Mouse (Mus musculus) spleen, postnatal 10 days (tissue): Measurements from ENCODE around the gene Prkcg.
"Not testable (repeated sequence)": the region's sequence is repeated elsewhere in the genome, so short reads cannot be mapped to it uniquely, and the experiment has no call there.

Experiments used
- DNase-seq, 2 experiments: peaks; one replicate each; pipeline ENCODE4 v3.0.0; 2021 to 2022; ENCODE audit warnings: low spot score in 2 of 2

Prkcg gene

GRCm38 (mm10) chr7:3290257-3291033 is 1.5 kb downstream of the Prkcg start:
- peak; percentile 65 to 91 for DNase-seq

GRCm38 (mm10) chr7:3291197-3291596 is 2.2 kb downstream of the Prkcg start:
- no peak for DNase-seq

- DNase-seq = no peak
These were observed 2.8 kb downstream of the Prkcg start for GRCm38 (mm10) chr7:3291764-3292163.

GRCm38 (mm10) chr7:3292271-3292670 is 3.3 kb downstream of the Prkcg start:
- not testable (repeated sequence) for DNase-seq

- peak in 1 of 2 experiments; percentile 68 for DNase-seq
These were observed 3.8 kb downstream of the Prkcg start for GRCm38 (mm10) chr7:3292791-3293190.

- no peak for DNase-seq
These were observed 5.8 kb downstream of the Prkcg start for GRCm38 (mm10) chr7:3294794-3295193.

GRCm38 (mm10) chr7:3295321-3296110 is 6.5 kb downstream of the Prkcg start:
- no peak for DNase-seq

- no peak for DNase-seq
These were observed 7.7 kb downstream of the Prkcg start for GRCm38 (mm10) chr7:3296711-3297110.

GRCm38 (mm10) chr7:3299941-3300617 is 11.1 kb downstream of the Prkcg start:
- no peak for DNase-seq

- no peak for DNase-seq
These were observed 12.1 kb downstream of the Prkcg start for GRCm38 (mm10) chr7:3300891-3301627.

- DNase-seq = no peak
These were observed 12.9 kb downstream of the Prkcg start for GRCm38 (mm10) chr7:3301628-3302555.

- no peak for DNase-seq
These were observed 13.7 kb downstream of the Prkcg start for GRCm38 (mm10) chr7:3302556-3303275.

GRCm38 (mm10) chr7:3303276-3303781 is 14.3 kb downstream of the Prkcg start:
- DNase-seq = peak in 1 of 2 experiments; percentile 62

GRCm38 (mm10) chr7:3303789-3304188 is 14.8 kb downstream of the Prkcg start:
- DNase-seq = no peak

- DNase-seq = peak in 1 of 2 experiments; percentile 73
These were observed 15.3 kb downstream of the Prkcg start for GRCm38 (mm10) chr7:3304298-3304697.

- DNase-seq = no peak
These were observed 17.4 kb downstream of the Prkcg start for GRCm38 (mm10) chr7:3306400-3306799.

GRCm38 (mm10) chr7:3308646-3309045 is 19.7 kb downstream of the Prkcg start:
- no peak for DNase-seq

- no peak for DNase-seq
These were observed 21.3 kb downstream of the Prkcg start for GRCm38 (mm10) chr7:3310233-3310632.

- DNase-seq = no peak
These were observed 24.6 kb downstream of the Prkcg start for GRCm38 (mm10) chr7:3313571-3313970.

GRCm38 (mm10) chr7:3314121-3314520 is 25.1 kb downstream of the Prkcg start:
- DNase-seq = no peak
